8 mouse cellular contexts compared by ENCODE assay signal in the genomic region with DNA sequence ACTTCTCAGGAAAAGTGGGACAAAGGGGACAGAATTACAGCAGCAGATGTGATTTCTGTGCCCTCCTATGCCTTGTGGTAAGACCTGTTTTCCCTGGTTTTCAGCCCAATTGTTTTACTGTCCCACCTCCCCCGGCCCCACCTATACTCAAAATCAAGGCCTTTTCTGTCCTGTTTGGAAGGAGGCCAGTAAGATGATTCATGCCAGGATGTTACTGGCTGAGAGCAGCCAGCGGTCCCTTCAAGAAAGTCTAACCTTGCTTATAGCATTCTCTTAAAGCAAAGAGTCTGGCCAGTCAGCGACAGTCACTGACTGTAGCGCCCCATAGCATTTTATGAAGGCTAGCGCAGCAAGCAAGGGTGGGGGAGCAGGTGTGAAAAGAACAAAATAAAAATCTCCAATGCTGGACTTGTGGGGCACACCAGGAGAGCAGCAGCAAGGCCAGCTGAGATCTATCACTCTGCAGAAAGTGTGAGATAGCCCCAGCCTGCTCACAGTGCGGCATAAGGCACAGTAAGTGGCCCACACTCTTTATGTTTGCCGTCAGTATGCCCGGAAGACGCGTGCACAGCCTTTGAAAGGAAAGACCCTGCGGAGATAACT. TPM values are rescaled to one million over a fixed set of nuclear protein-coding genes. Genes with fewer than 3 reads are reported as not detected.
A peak's percentile ranks its signal among the peaks of the same experiment; 100 is the strongest.
DNase-seq lines count a peak whose midpoint lies in the region; ATAC-seq and TF ChIP-seq lines count a peak whose summit lies in the region.

No protein-coding gene starts in this region.

- DNase-seq in lung, embryonic 14.5 days: peak; percentile 66
- no peak for DNase-seq in lung, adult 2 months
- peak; percentile 65 to 81 for DNase-seq in adrenal gland, postnatal 36 days
- no peak for DNase-seq in liver, postnatal 0 days
- DNase-seq in T-cell, adult 2 months (ENCODE audit: low spot score): no peak
- DNase-seq in cerebellum, adult 9-11 months: no peak
- DNase-seq in layer of hippocampus, adult 9-11 months: no peak

- H3K36me3 ChIP-seq in lung, embryonic 14.5 days (ENCODE audit: insufficient read depth): no peaks in the 10 kb centered on the region
- no peaks in the 10 kb centered on the region for H3K36me3 ChIP-seq in hindbrain, embryonic 12.5 days
- peaks cover 21% of the 10 kb centered on the region; the same call in 1 of the 2 replicates for H3K36me3 ChIP-seq in liver, postnatal 0 days (replicated peaks; ENCODE audit: insufficient read depth, low read length)

- H3K27me3 ChIP-seq in lung, embryonic 14.5 days (ENCODE audit: insufficient read depth, low read length): no peaks in the 10 kb centered on the region
- H3K27me3 ChIP-seq in hindbrain, embryonic 12.5 days: no peaks in the 10 kb centered on the region
- no peaks in the 10 kb centered on the region for H3K27me3 ChIP-seq in liver, postnatal 0 days (ENCODE audit: insufficient read depth, low read length)

- H3K4me2 ChIP-seq in lung, embryonic 14.5 days: peak overlapping the region; percentile 15; the same call in 1 of the 2 replicates
- no peak overlapping the region for H3K4me2 ChIP-seq in hindbrain, embryonic 12.5 days (replicated peaks)
- H3K4me2 ChIP-seq in liver, postnatal 0 days (ENCODE audit: low read depth, low read length): no peak overlapping the region

- 43% methylated on average over 11 of the region's 11 CpGs for WGBS in lung, embryonic 14.5 days
- WGBS in lung, adult 2 months: 40% methylated on average over 11 of the region's 11 CpGs
- WGBS in hindbrain, embryonic 12.5 days: 71% methylated on average over 11 of the region's 11 CpGs
- 71% methylated on average over 11 of the region's 11 CpGs for WGBS in liver, postnatal 0 days (ENCODE audit: insufficient replicate concordance)

- no peak for TF ChIP-seq POLR2A in lung, adult 2 months (IDR thresholded peaks at IDR 0.05; ENCODE audit: borderline replicate concordance, extremely low read depth, low read depth, low read length)

- TF ChIP-seq EP300 in liver, postnatal 0 days (IDR thresholded peaks at IDR 0.05; ENCODE audit: low read depth): no peak

- peak overlapping the region; percentile 54; the same call in 1 of the 2 replicates for H3K27ac ChIP-seq in lung, embryonic 14.5 days (ENCODE audit: low read depth)
- 0 out of 2 replicates have a peak overlapping the region, but pooled peaks have one; percentile 35 for H3K27ac ChIP-seq in hindbrain, embryonic 12.5 days
- H3K27ac ChIP-seq in liver, postnatal 0 days (ENCODE audit: low read depth): peak overlapping the region; percentile 62; the same call in 1 of the 2 replicates

- peaks cover 7% of the 10 kb centered on the region; the same call in 1 of the 2 replicates for H3K4me1 ChIP-seq in lung, embryonic 14.5 days (ENCODE audit: insufficient read depth)
- peaks cover 49% of the 10 kb centered on the region for H3K4me1 ChIP-seq in lung, adult 2 months (ENCODE audit: control insufficient read depth, insufficient read depth, low read length)
- H3K4me1 ChIP-seq in hindbrain, embryonic 12.5 days: peaks cover 4% of the 10 kb centered on the region; the same call in 1 of the 2 replicates
- H3K4me1 ChIP-seq in liver, postnatal 0 days (ENCODE audit: insufficient read depth): 0 out of 2 replicates have a peak, but pooled peaks cover 2% of the 10 kb centered on the region

- H3K9ac ChIP-seq in lung, embryonic 14.5 days: no peak overlapping the region
- no peak overlapping the region for H3K9ac ChIP-seq in hindbrain, embryonic 12.5 days
- H3K9ac ChIP-seq in liver, postnatal 0 days (replicated peaks): no peak overlapping the region

- TF ChIP-seq CTCF in lung, embryonic 14.5 days (IDR thresholded peaks at IDR 0.05; ENCODE audit: low read depth): no peak
- no peak for TF ChIP-seq CTCF in lung, adult 2 months (IDR thresholded peaks at IDR 0.05; ENCODE audit: insufficient read depth, low read length)
- no peak for TF ChIP-seq CTCF in liver, postnatal 0 days (IDR thresholded peaks at IDR 0.05; ENCODE audit: low read depth)

- no peaks in the 10 kb centered on the region for H3K9me3 ChIP-seq in lung, embryonic 14.5 days (ENCODE audit: low read depth, low read length)
- no peaks in the 10 kb centered on the region for H3K9me3 ChIP-seq in hindbrain, embryonic 12.5 days (replicated peaks)
- H3K9me3 ChIP-seq in liver, postnatal 0 days (ENCODE audit: low read length): no peaks in the 10 kb centered on the region

- no peak for ATAC-seq in lung, embryonic 14.5 days (ENCODE audit: insufficient read depth)
- no peak for ATAC-seq in hindbrain, embryonic 12.5 days (ENCODE audit: low FRiP score)
- no peak for ATAC-seq in liver, postnatal 0 days

- H3K4me3 ChIP-seq in lung, embryonic 14.5 days (ENCODE audit: low read depth, low read length): no peak overlapping the region
- no peak overlapping the region for H3K4me3 ChIP-seq in lung, adult 2 months (replicated peaks; ENCODE audit: extremely low read depth, low read depth, low read length)
- no peak overlapping the region for H3K4me3 ChIP-seq in hindbrain, embryonic 12.5 days
- H3K4me3 ChIP-seq in liver, postnatal 0 days (ENCODE audit: low read depth, low read length): no peak overlapping the region

RNA-seq across cellular contexts. Expression of gene Epas1, which starts 47.8 kb away (rescaled TPM):
- 13.2 and 15.7 TPM in 2 replicates for polyA plus RNA-seq in lung, embryonic 14.5 days (2014; fragmentation: Nextera tagmentation; extraction: Ambion mirVana)
- 777 and 943 TPM in 2 replicates for polyA plus RNA-seq in lung, adult 2 months (2012; rRNA removed)
- total RNA-seq in adrenal gland, postnatal 36 days (2021): 100 to 1,000 TPM; 165 to 202 TPM
- polyA plus RNA-seq in hindbrain, embryonic 12.5 days (2016; fragmentation: Nextera tagmentation; extraction: Ambion mirVana): 4.0 and 4.4 TPM in 2 replicates
- 7.5 and 8.2 TPM in 2 replicates for polyA plus RNA-seq in liver, postnatal 0 days (2015; fragmentation: Nextera tagmentation; extraction: Ambion mirVana)

Comparison
In these comparisons a context has a peak if more than half of its experiments do, and no peak if none do; other contexts are left out.
1. DNase-seq: peak in lung, embryonic 14.5 days (single experiment) and adrenal gland, postnatal 36 days (2 of 2); none in lung, adult 2 months (single experiment), liver, postnatal 0 days (single experiment), T-cell, adult 2 months (single experiment), cerebellum, adult 9-11 months (single experiment) and layer of hippocampus, adult 9-11 months (single experiment).
2. RNA of gene Epas1, which starts 47.8 kb away (polyA plus RNA-seq): 777 to 943 TPM in lung, adult 2 months; 13.2 to 15.7 TPM in lung, embryonic 14.5 days, 7.5 to 8.2 TPM in liver, postnatal 0 days and 4.0 to 4.4 TPM in hindbrain, embryonic 12.5 days; every median in the first group is over 10 times any median in the second.
3. Peak in every context shown above with its lines, with median percentiles within 50 percentile points of each other: H3K27ac ChIP-seq.